Mouse (Mus musculus) CD4-positive, CD25-positive, alpha-beta regulatory T cell (primary cell): ENCODE measurements around the gene Pigz. TPM values are rescaled to one million over a fixed set of nuclear protein-coding genes. Genes with fewer than 3 reads are reported as not detected.

Source experiments
- polyA plus RNA-seq: library from polyadenylated mRNA; unstranded; fragments of 100-300 nt; shearing (Covaris generic); gene quantifications from one replicate; pipeline ENCODE4 v1.2.1, GENCODE M21; 2017

Gene Pigz
- polyA plus RNA-seq, result 0.57 TPM

GRCm38 (mm10) chr16:31933751-31934549 lies at the start of gene Pigz:
TSS of gene Pigz (plus strand) at chr16:31933851.

GRCm38 (mm10) chr16:31948345-31948774 lies 14.7 kb downstream of the Pigz start, which contains the start of the genes 0610012G03Rik and Ncbp2:
TSS of gene 0610012G03Rik (minus strand) at chr16:31948494.
TSS of gene Ncbp2 (plus strand) at chr16:31948513.

Other genes starting within 250 kb of the Pigz start
- gene Meltf, start 55.0 kb upstream of the Pigz start, polyA plus RNA-seq, result 0.06 TPM
- 41.6 TPM for gene 0610012G03Rik, start 14.6 kb downstream of the Pigz start, polyA plus RNA-seq
- 33.4 TPM for gene Ncbp2, start 14.7 kb downstream of the Pigz start, polyA plus RNA-seq
- 21.7 TPM for gene Senp5, start 69.4 kb downstream of the Pigz start, polyA plus RNA-seq
- 151 TPM for gene Pak2, start 145.5 kb downstream of the Pigz start, polyA plus RNA-seq
- 187 TPM for gene Pigx, start 165.9 kb downstream of the Pigz start, polyA plus RNA-seq
- gene Cep19, start 165.9 kb downstream of the Pigz start, polyA plus RNA-seq, result 32.4 TPM
- gene Nrros, start 231.7 kb downstream of the Pigz start, polyA plus RNA-seq, result 100.0 TPM
- gene Bex6, start 246.0 kb downstream of the Pigz start, polyA plus RNA-seq, result not detected